Mouse (Mus musculus) CH12.LX (cell line): ENCODE data around the gene Reck.

Source experiments
- BHLHE40 ChIP-seq: IDR thresholded peaks from 2 replicates; pipeline ENCODE4 v1.6.1; 2011; ENCODE audit warnings: mild to moderate bottlenecking, low read depth, low read length, improper control_type of control experiment
- CTCF ChIP-seq, 2 experiments: IDR thresholded peaks in 1 of 2; conservative IDR thresholded peaks in 1 of 2; 2 replicates each; pipeline ENCODE4 v1.5.1; 2011 to 2012; ENCODE audit warnings: low read depth in 2 of 2, low read length in 2 of 2, improper control_type of control experiment in 1 of 2, inconsistent platforms in 1 of 2, mild to moderate bottlenecking in 1 of 2, moderate library complexity in 1 of 2
- EP300 ChIP-seq: IDR thresholded peaks from 2 replicates; pipeline ENCODE4 v1.6.1; 2011; ENCODE audit warnings: low read length, improper control_type of control experiment
- MAFK ChIP-seq: IDR thresholded peaks from 2 replicates; pipeline ENCODE4 v1.6.1; 2011; ENCODE audit warnings: low read length, improper control_type of control experiment; ENCODE audit not compliant: insufficient replicate concordance
- MAX ChIP-seq: IDR thresholded peaks from 2 replicates; pipeline ENCODE4 v1.6.1; 2011; ENCODE audit warnings: low read length, improper control_type of control experiment
- MXI1 ChIP-seq: IDR thresholded peaks from 2 replicates; pipeline ENCODE4 v1.6.1; 2011; ENCODE audit warnings: mild to moderate bottlenecking, low read depth, low read length, improper control_type of control experiment
- MYC ChIP-seq: IDR thresholded peaks from 2 replicates; pipeline ENCODE4 v1.6.1; 2011; ENCODE audit warnings: low read depth, mild to moderate bottlenecking, improper control_type of control experiment, low read length
- POLR2A ChIP-seq: IDR thresholded peaks from 2 replicates; pipeline ENCODE4 v1.6.1; 2011; ENCODE audit warnings: low read depth, mild to moderate bottlenecking, improper control_type of control experiment, low read length
- POLR2AphosphoS2 ChIP-seq: IDR thresholded peaks from 2 replicates; pipeline ENCODE4 v1.6.1; 2011; ENCODE audit warnings: low read depth, low read length, improper control_type of control experiment
- SIN3A ChIP-seq: IDR thresholded peaks from 2 replicates; pipeline ENCODE4 v1.6.1; 2012; ENCODE audit warnings: low read length, improper control_type of control experiment, inconsistent platforms
- UBTF ChIP-seq: IDR thresholded peaks from 2 replicates; pipeline ENCODE4 v1.6.1; 2012; ENCODE audit warnings: low read depth, mild to moderate bottlenecking, inconsistent platforms, low read length, improper control_type of control experiment, moderate library complexity
- USF2 ChIP-seq: conservative IDR thresholded peaks from 2 replicates; pipeline ENCODE4 v1.6.1; 2011; ENCODE audit warnings: low read depth, low read length, improper control_type of control experiment

- TF ChIP-seq POLR2A = no peak
- no peak for TF ChIP-seq CTCF (conservative IDR thresholded peaks at IDR 0.05 in 1 of 2, IDR thresholded peaks at IDR 0.05 in 1 of 2; ENCODE audit: low read depth in 2 of 2, low read length in 2 of 2)
- TF ChIP-seq POLR2AphosphoS2 = no peak
- TF ChIP-seq BHLHE40 = peak; percentile 21; the same call in 1 of the 2 replicates
- TF ChIP-seq SIN3A = no peak
- TF ChIP-seq MAX = no peak
- TF ChIP-seq MAFK = no peak
- TF ChIP-seq UBTF = no peak
- no peak for TF ChIP-seq USF2
- no peak for TF ChIP-seq MYC
- TF ChIP-seq EP300 = peak; percentile 25; the same call in 1 of the 2 replicates
- no peak for TF ChIP-seq MXI1
Observed at GRCm38 (mm10) chr4:43969373-43969772, 94.0 kb downstream of the Reck start.
